Mouse (Mus musculus) neutrophil, adult 5-6 weeks (primary cell): Measurements from ENCODE around the gene Spata16. TPM values are rescaled to one million over a fixed set of nuclear protein-coding genes. Genes with fewer than 3 reads are reported as not detected.

Source experiments
- ATAC-seq: fragments of 151-379, 151-347 bp; 2 replicates; pipeline ENCODE4 v1.8.0; 2017; ENCODE audit warnings: mild to moderate bottlenecking, moderate TSS enrichment; ENCODE audit not compliant: insufficient number of reproducible peaks, poor library complexity, low FRiP score, severe bottlenecking; ENCODE audit errors: extremely low read depth
- total RNA-seq: library from RNA; stranded (forward); fragments of 200-1000 nt; gene quantifications from 2 replicates; pipeline ENCODE4 v1.2.3, GENCODE M21; 2017

The Spata16 gene
- total RNA-seq, 1 experiment from 2014 or later, result not detected

- no peak for ATAC-seq
Measured at GRCm38 (mm10) chr3:26936897-26937590, 299.6 kb downstream of the Spata16 start.

GRCm38 (mm10) chr3:26966776-26967175 lies 329.4 kb downstream of the Spata16 start:
- ATAC-seq, result no peak

GRCm38 (mm10) chr3:26968852-26969513 lies 331.6 kb downstream of the Spata16 start:
- no peak for ATAC-seq

GRCm38 (mm10) chr3:26970529-26970928 lies 333.1 kb downstream of the Spata16 start:
- no peak for ATAC-seq

GRCm38 (mm10) chr3:26971276-26971675 lies 333.9 kb downstream of the Spata16 start:
- ATAC-seq, result no peak

- ATAC-seq, result no peak
Measured at GRCm38 (mm10) chr3:26972105-26972504, 334.7 kb downstream of the Spata16 start.

- ATAC-seq, result no peak
Measured at GRCm38 (mm10) chr3:26979603-26980002, 342.2 kb downstream of the Spata16 start.

- no peak for ATAC-seq
Measured at GRCm38 (mm10) chr3:26980371-26980770, 343.0 kb downstream of the Spata16 start.

GRCm38 (mm10) chr3:26981979-26982623 lies 344.7 kb downstream of the Spata16 start:
- ATAC-seq, result no peak

GRCm38 (mm10) chr3:26983749-26984148 lies 346.3 kb downstream of the Spata16 start:
- ATAC-seq, result no peak

- no peak for ATAC-seq
Measured at GRCm38 (mm10) chr3:27006844-27007243, 369.4 kb downstream of the Spata16 start.

GRCm38 (mm10) chr3:27027957-27028356 lies 390.5 kb downstream of the Spata16 start:
- ATAC-seq, result no peak

GRCm38 (mm10) chr3:27028526-27028925 lies 391.1 kb downstream of the Spata16 start:
- no peak for ATAC-seq

GRCm38 (mm10) chr3:27030067-27030857 lies 392.8 kb downstream of the Spata16 start:
- ATAC-seq, result no peak
